Mouse (Mus musculus): ENCODE measurements around the gene Il13ra1. TPM values are rescaled to one million over a fixed set of nuclear protein-coding genes. Genes with fewer than 3 reads are reported as not detected.

Gene Il13ra1
- polyA plus RNA-seq, 1 experiment from 2014 or later = 3.2 TPM

Other genes starting within 250 kb of the Il13ra1 start
- gene Dock11, start 223.3 kb upstream of the Il13ra1 start, polyA plus RNA-seq (2016; fragmentation: Nextera tagmentation; extraction: Ambion mirVana) = 15.2 and 15.5 TPM in 2 replicates
- 4.4 and 6.0 TPM in 2 replicates for gene Zcchc12, start 83.8 kb downstream of the Il13ra1 start, polyA plus RNA-seq (2016; fragmentation: Nextera tagmentation; extraction: Ambion mirVana)
- 0.06 and 0.21 TPM in 2 replicates for gene Lonrf3, start 216.2 kb downstream of the Il13ra1 start, polyA plus RNA-seq (2016; fragmentation: Nextera tagmentation; extraction: Ambion mirVana)

All from limb, embryonic 10.5 days (tissue).